Mouse (Mus musculus): ENCODE measurements around the gene Ttll1. TPM values are rescaled to one million over a fixed set of nuclear protein-coding genes. Genes with fewer than 3 reads are reported as not detected.

Gene Ttll1
- polyA plus RNA-seq, 1 experiment from 2014 or later = 10.2 TPM

DNA sequence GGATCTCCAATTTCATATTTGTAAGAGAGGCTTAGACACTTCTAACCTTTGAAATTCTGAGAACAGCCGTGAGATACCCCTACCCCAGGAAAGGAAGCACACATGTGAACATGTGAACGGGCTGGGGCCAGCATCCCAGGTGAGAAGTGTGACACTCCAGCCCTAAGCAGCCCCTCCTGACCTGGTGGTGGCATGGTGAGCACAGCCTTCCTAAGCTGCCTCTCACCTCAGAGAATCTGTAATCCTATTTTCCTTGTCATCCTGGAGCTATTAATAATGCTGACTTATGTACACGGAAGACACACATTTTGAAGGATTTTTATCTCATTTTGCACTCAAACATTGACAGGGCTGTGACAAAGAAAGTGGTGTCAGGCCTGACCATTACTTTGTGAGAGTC is 49.8 kb downstream of the Ttll1 start:
- H3K27ac ChIP-seq (replicated peaks) = no peak overlapping the region
- no peak overlapping the region for H3K4me3 ChIP-seq (ENCODE audit: low read depth, low read length)
- H3K4me2 ChIP-seq (replicated peaks; ENCODE audit: low read depth) = no peak overlapping the region
- no peaks in the 10 kb centered on the region for H3K9me3 ChIP-seq (ENCODE audit: control insufficient read depth, low read length)
- no peaks in the 10 kb centered on the region; the same call in 1 of the 2 replicates for H3K4me1 ChIP-seq (replicated peaks; ENCODE audit: control insufficient read depth, insufficient read depth)
- DNase-seq (ENCODE audit: low spot score) (no peak), ATAC-seq (ENCODE audit: low FRiP score, low TSS enrichment) (no peak)
- no peaks in the 10 kb centered on the region for H3K27me3 ChIP-seq (ENCODE audit: control insufficient read depth, insufficient read depth, low read length)
- no peak overlapping the region for H3K9ac ChIP-seq (ENCODE audit: low read length)
- 79% methylated on average over 3 of the region's 3 CpGs for WGBS
- no peaks in the 10 kb centered on the region for H3K36me3 ChIP-seq (ENCODE audit: control insufficient read depth, insufficient read depth, low read length)
- TF ChIP-seq EP300 (optimal IDR thresholded peaks at IDR 0.05) (no peak), CTCF (IDR thresholded peaks at IDR 0.05; ENCODE audit: low read depth) (no peak)

DNA sequence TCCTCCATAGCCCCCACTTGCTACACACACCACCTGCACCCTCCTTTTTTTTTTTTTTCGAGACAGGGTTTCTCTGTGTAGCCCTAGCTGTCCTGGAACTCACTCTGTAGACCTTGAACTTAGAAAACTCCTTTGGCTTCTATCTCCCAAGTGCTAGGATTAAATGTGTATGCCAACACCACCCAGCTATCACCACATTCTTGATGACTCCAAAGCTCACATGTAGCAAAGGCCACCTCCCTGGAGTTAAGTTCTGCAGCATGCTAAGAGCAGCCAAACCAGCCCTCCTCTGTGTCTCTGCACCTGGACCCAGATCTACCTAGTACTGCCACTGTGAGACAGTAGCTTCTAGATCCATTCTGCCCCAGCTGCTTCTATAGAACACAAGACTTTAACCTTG is 53.2 kb downstream of the Ttll1 start:
- TF ChIP-seq EP300 (optimal IDR thresholded peaks at IDR 0.05) (no peak), CTCF (IDR thresholded peaks at IDR 0.05; ENCODE audit: low read depth) (no peak)

DNA sequence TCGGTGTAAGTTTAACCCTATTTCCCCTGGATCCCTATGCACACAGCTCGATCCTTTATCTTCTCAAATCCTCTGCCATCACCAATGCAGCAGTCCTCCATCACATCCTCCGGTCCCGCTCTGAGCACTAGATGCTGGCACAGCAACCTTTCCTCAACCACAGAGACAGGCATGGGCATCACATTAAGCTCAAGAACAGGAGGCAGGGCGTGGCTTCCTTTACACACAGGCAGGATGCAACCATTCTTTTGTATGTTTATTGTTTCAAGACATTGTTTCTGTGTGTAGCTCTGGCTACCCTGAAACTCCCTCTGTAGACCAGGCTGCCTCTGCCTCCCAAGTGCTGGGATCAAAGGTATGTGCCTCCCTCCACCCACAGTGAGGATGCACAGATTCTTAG is 55.1 kb downstream of the Ttll1 start:
- DNase-seq (ENCODE audit: low spot score) (no peak), ATAC-seq (ENCODE audit: low FRiP score, low TSS enrichment) (no peak)
- Histone ChIP-seq H3K9me3 (ENCODE audit: control insufficient read depth, low read length) (no peaks in the 10 kb centered on the region), H3K9ac (ENCODE audit: low read length) (no peak overlapping the region), H3K4me1 (replicated peaks; ENCODE audit: control insufficient read depth, insufficient read depth) (peaks cover 9% of the 10 kb centered on the region; the same call in 1 of the 2 replicates), H3K4me3 (ENCODE audit: low read depth, low read length) (no peak overlapping the region), H3K27ac (replicated peaks) (no peak overlapping the region), H3K36me3 (ENCODE audit: control insufficient read depth, insufficient read depth, low read length) (no peaks in the 10 kb centered on the region), H3K4me2 (replicated peaks; ENCODE audit: low read depth) (no peak overlapping the region), H3K27me3 (ENCODE audit: control insufficient read depth, insufficient read depth, low read length) (no peaks in the 10 kb centered on the region)
- WGBS = 86% methylated on average over 5 of the region's 5 CpGs
- TF ChIP-seq EP300 (optimal IDR thresholded peaks at IDR 0.05) (no peak), CTCF (IDR thresholded peaks at IDR 0.05; ENCODE audit: low read depth) (no peak)

More for the DNA sequence above, 53.2 kb downstream of the Ttll1 start:
- Histone ChIP-seq H3K9ac (ENCODE audit: low read length) (no peak overlapping the region), H3K4me3 (ENCODE audit: low read depth, low read length) (no peak overlapping the region), H3K4me2 (replicated peaks; ENCODE audit: low read depth) (no peak overlapping the region), H3K4me1 (replicated peaks; ENCODE audit: control insufficient read depth, insufficient read depth) (0 out of 2 replicates have a peak, but pooled peaks cover 2% of the 10 kb centered on the region), H3K27ac (replicated peaks) (no peak overlapping the region), H3K36me3 (ENCODE audit: control insufficient read depth, insufficient read depth, low read length) (no peaks in the 10 kb centered on the region), H3K27me3 (ENCODE audit: control insufficient read depth, insufficient read depth, low read length) (no peaks in the 10 kb centered on the region), H3K9me3 (ENCODE audit: control insufficient read depth, low read length) (no peaks in the 10 kb centered on the region)
- DNase-seq (ENCODE audit: low spot score) (no peak), ATAC-seq (ENCODE audit: low FRiP score, low TSS enrichment) (no peak)
- 93% methylated on average over 1 of the region's 1 CpGs for WGBS

DNA sequence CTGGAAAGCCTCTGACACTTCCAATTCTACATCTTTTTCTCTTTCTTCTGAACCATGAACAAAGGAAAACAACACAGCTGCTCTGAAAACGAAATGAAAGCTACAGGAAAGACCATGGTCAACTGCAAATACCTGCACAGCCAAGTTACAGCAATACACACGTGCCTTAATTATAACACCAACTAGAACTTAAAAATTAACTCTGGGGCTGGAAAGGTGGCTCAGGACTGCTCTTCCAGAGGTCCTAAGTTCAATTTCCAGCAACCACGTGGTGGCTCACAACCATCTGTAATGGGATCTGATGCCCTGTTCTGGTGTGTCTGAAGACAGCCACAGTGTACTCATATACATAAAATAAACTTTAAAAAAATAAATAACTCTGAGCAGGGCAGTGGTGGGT is 55.7 kb downstream of the Ttll1 start:
- ATAC-seq (ENCODE audit: low FRiP score, low TSS enrichment) (no peak), DNase-seq (ENCODE audit: low spot score) (no peak)
- H3K9me3 ChIP-seq (ENCODE audit: control insufficient read depth, low read length) = no peaks in the 10 kb centered on the region
- no peak overlapping the region for H3K9ac ChIP-seq (ENCODE audit: low read length)
- H3K36me3 ChIP-seq (ENCODE audit: control insufficient read depth, insufficient read depth, low read length) = no peaks in the 10 kb centered on the region
- no peak overlapping the region for H3K27ac ChIP-seq (replicated peaks)
- 64% methylated on average over 3 of the region's 3 CpGs for WGBS
- no peak overlapping the region for H3K4me2 ChIP-seq (replicated peaks; ENCODE audit: low read depth)
- H3K4me3 ChIP-seq (ENCODE audit: low read depth, low read length) = no peak overlapping the region
- H3K27me3 ChIP-seq (ENCODE audit: control insufficient read depth, insufficient read depth, low read length) = no peaks in the 10 kb centered on the region
- TF ChIP-seq CTCF (IDR thresholded peaks at IDR 0.05; ENCODE audit: low read depth) (no peak), EP300 (optimal IDR thresholded peaks at IDR 0.05) (no peak)
- peaks cover 9% of the 10 kb centered on the region; the same call in 1 of the 2 replicates for H3K4me1 ChIP-seq (replicated peaks; ENCODE audit: control insufficient read depth, insufficient read depth)

DNA sequence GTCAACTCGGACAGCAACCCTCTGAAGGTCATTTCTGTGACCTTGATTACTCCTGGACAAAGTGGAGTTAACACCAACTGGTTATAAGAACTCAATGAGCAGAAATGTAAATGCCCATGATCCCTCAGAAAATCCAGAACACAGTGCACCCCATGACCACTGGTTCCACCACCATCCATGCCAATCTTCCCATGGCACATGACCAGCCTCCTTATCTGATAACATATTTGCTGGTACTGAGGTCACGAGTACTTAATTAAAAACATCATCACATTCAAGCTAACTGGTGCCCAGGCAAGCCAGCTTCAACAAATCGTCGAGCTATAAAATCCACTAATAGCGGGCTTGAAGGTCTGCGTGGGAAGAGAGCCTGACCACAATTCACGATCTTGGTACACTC is 56.3 kb downstream of the Ttll1 start:
- WGBS = 86% methylated on average over 7 of the region's 7 CpGs
- Histone ChIP-seq H3K4me1 (replicated peaks; ENCODE audit: control insufficient read depth, insufficient read depth) (peaks cover 9% of the 10 kb centered on the region; the same call in 1 of the 2 replicates), H3K4me3 (ENCODE audit: low read depth, low read length) (no peak overlapping the region), H3K4me2 (replicated peaks; ENCODE audit: low read depth) (no peak overlapping the region), H3K9ac (ENCODE audit: low read length) (no peak overlapping the region), H3K9me3 (ENCODE audit: control insufficient read depth, low read length) (no peaks in the 10 kb centered on the region), H3K27ac (replicated peaks) (no peak overlapping the region), H3K36me3 (ENCODE audit: control insufficient read depth, insufficient read depth, low read length) (no peaks in the 10 kb centered on the region), H3K27me3 (ENCODE audit: control insufficient read depth, insufficient read depth, low read length) (no peaks in the 10 kb centered on the region)
- TF ChIP-seq CTCF (IDR thresholded peaks at IDR 0.05; ENCODE audit: low read depth) (no peak), EP300 (optimal IDR thresholded peaks at IDR 0.05) (no peak)
- no peak for DNase-seq (ENCODE audit: low spot score)
- ATAC-seq (ENCODE audit: low FRiP score, low TSS enrichment) = no peak

DNA sequence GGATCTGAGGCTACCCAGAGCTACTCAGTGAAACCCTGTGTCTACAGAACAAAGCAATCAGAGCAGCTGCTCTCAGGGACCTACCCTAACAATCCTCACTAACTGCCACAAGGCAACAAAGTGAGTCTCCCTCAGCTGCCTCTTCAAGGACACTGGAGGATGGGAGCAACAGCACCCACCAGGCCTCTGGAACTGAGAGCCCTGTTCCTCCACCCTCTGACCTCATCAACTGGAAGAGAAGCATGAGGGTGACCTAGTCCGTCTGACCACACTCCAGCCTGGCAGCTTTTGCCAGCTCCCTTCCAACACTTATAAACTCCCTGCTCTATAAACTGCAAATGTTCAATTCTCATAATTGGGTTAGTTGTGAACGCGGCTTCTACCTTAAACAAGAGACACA is 56.8 kb downstream of the Ttll1 start:
- WGBS = 72% methylated on average over 3 of the region's 3 CpGs

More for the DNA sequence above, 56.8 kb downstream of the Ttll1 start:
- DNase-seq (ENCODE audit: low spot score) (no peak), ATAC-seq (ENCODE audit: low FRiP score, low TSS enrichment) (no peak)
- TF ChIP-seq EP300 (optimal IDR thresholded peaks at IDR 0.05) (no peak), CTCF (IDR thresholded peaks at IDR 0.05; ENCODE audit: low read depth) (no peak)
- Histone ChIP-seq H3K9me3 (ENCODE audit: control insufficient read depth, low read length) (no peaks in the 10 kb centered on the region), H3K36me3 (ENCODE audit: control insufficient read depth, insufficient read depth, low read length) (no peaks in the 10 kb centered on the region), H3K4me3 (ENCODE audit: low read depth, low read length) (no peak overlapping the region), H3K27ac (replicated peaks) (no peak overlapping the region), H3K4me2 (replicated peaks; ENCODE audit: low read depth) (no peak overlapping the region), H3K27me3 (ENCODE audit: control insufficient read depth, insufficient read depth, low read length) (no peaks in the 10 kb centered on the region), H3K4me1 (replicated peaks; ENCODE audit: control insufficient read depth, insufficient read depth) (peaks cover 9% of the 10 kb centered on the region; the same call in 1 of the 2 replicates), H3K9ac (ENCODE audit: low read length) (no peak overlapping the region)

Measured in stomach, postnatal 0 days (tissue).